Mouse (Mus musculus): ENCODE measurements around the gene Casp9. TPM values are rescaled to one million over a fixed set of nuclear protein-coding genes. Genes with fewer than 3 reads are reported as not detected.

Casp9 gene
- polyA plus RNA-seq, 1 experiment from 2014 or later = 16.9 TPM

GRCm38 (mm10) chr4:141819316-141819715 is 25.9 kb downstream of the Casp9 start:
- 0 out of 2 replicates have a peak, but pooled peaks cover 3% of the 10 kb centered on the region for H3K36me3 ChIP-seq
- H3K4me2 ChIP-seq (replicated peaks) = no peak overlapping the region
- no peak overlapping the region for H3K9ac ChIP-seq
- ATAC-seq (ENCODE audit: insufficient number of reproducible peaks, low FRiP score, low TSS enrichment, low read depth) = no peak
- no peaks in the 10 kb centered on the region for H3K4me1 ChIP-seq
- no peak overlapping the region for H3K27ac ChIP-seq (replicated peaks)
- no peaks in the 10 kb centered on the region for H3K27me3 ChIP-seq
- H3K4me3 ChIP-seq (replicated peaks) = no peak overlapping the region
- 90% methylated on average over 7 of the region's 7 CpGs for WGBS
- no peaks in the 10 kb centered on the region for H3K9me3 ChIP-seq (replicated peaks)

- Histone ChIP-seq H3K4me3 (replicated peaks) (no peak overlapping the region), H3K4me2 (replicated peaks) (no peak overlapping the region), H3K4me1 (no peaks in the 10 kb centered on the region), H3K36me3 (no peaks in the 10 kb centered on the region), H3K9ac (no peak overlapping the region), H3K27me3 (no peaks in the 10 kb centered on the region), H3K27ac (replicated peaks) (no peak overlapping the region), H3K9me3 (replicated peaks) (no peaks in the 10 kb centered on the region)
- ATAC-seq (ENCODE audit: insufficient number of reproducible peaks, low FRiP score, low TSS enrichment, low read depth) = no peak
- WGBS = 57% methylated on average over 3 of the region's 3 CpGs
Observed at GRCm38 (mm10) chr4:141821178-141821577, 27.8 kb downstream of the Casp9 start.

- H3K4me1 ChIP-seq = no peaks in the 10 kb centered on the region
- H3K9me3 ChIP-seq (replicated peaks) = no peaks in the 10 kb centered on the region
- no peaks in the 10 kb centered on the region for H3K36me3 ChIP-seq
- no peak overlapping the region for H3K4me2 ChIP-seq (replicated peaks)
- no peak overlapping the region for H3K9ac ChIP-seq
- 73% methylated on average over 10 of the region's 10 CpGs for WGBS
- no peak for ATAC-seq (ENCODE audit: insufficient number of reproducible peaks, low FRiP score, low TSS enrichment, low read depth)
- no peak overlapping the region for H3K4me3 ChIP-seq (replicated peaks)
- H3K27ac ChIP-seq (replicated peaks) = no peak overlapping the region
- H3K27me3 ChIP-seq = no peaks in the 10 kb centered on the region
Observed at GRCm38 (mm10) chr4:141822089-141822488, 28.7 kb downstream of the Casp9 start.

GRCm38 (mm10) chr4:141822979-141823378 is 29.6 kb downstream of the Casp9 start:
- Histone ChIP-seq H3K27ac (replicated peaks) (no peak overlapping the region), H3K9ac (no peak overlapping the region), H3K36me3 (no peaks in the 10 kb centered on the region), H3K27me3 (no peaks in the 10 kb centered on the region), H3K9me3 (replicated peaks) (no peaks in the 10 kb centered on the region), H3K4me2 (replicated peaks) (no peak overlapping the region), H3K4me3 (replicated peaks) (no peak overlapping the region), H3K4me1 (no peaks in the 10 kb centered on the region)
- ATAC-seq (ENCODE audit: insufficient number of reproducible peaks, low FRiP score, low TSS enrichment, low read depth) = no peak
- WGBS = 62% methylated on average over 3 of the region's 3 CpGs

GRCm38 (mm10) chr4:141826060-141826459 is 32.6 kb downstream of the Casp9 start, which contains the start of gene Cela2a:
Gene Cela2a (minus strand): TSS chr4:141826160.
- Histone ChIP-seq H3K4me1 (0 out of 2 replicates have a peak, but pooled peaks cover 3% of the 10 kb centered on the region), H3K27ac (replicated peaks) (no peak within 1 kb of the TSS), H3K9ac (no peak within 1 kb of the TSS), H3K36me3 (no peaks in the 10 kb centered on the region), H3K9me3 (replicated peaks) (no peaks in the 10 kb centered on the region), H3K4me2 (replicated peaks) (no peak within 1 kb of the TSS), H3K4me3 (replicated peaks) (no peak within 1 kb of the TSS), H3K27me3 (no peaks in the 10 kb centered on the region)
- no peak for ATAC-seq (ENCODE audit: insufficient number of reproducible peaks, low FRiP score, low TSS enrichment, low read depth)
- WGBS = 57% methylated on average over 5 of the region's 5 CpGs

- H3K9me3 ChIP-seq (replicated peaks) = no peaks in the 10 kb centered on the region
- H3K36me3 ChIP-seq = no peaks in the 10 kb centered on the region
- no peak overlapping the region for H3K4me2 ChIP-seq (replicated peaks)
- H3K4me3 ChIP-seq (replicated peaks) = no peak overlapping the region
- no peak overlapping the region for H3K9ac ChIP-seq
- no peaks in the 10 kb centered on the region for H3K27me3 ChIP-seq
- ATAC-seq (ENCODE audit: insufficient number of reproducible peaks, low FRiP score, low TSS enrichment, low read depth) = no peak
- H3K27ac ChIP-seq (replicated peaks) = no peak overlapping the region
- H3K4me1 ChIP-seq = 0 out of 2 replicates have a peak, but pooled peaks cover 3% of the 10 kb centered on the region
- WGBS = 82% methylated on average over 2 of the region's 2 CpGs
Observed at GRCm38 (mm10) chr4:141827401-141827800, 34.0 kb downstream of the Casp9 start.

GRCm38 (mm10) chr4:141828177-141828576 is 34.8 kb downstream of the Casp9 start:
- Histone ChIP-seq H3K4me3 (replicated peaks) (no peak overlapping the region), H3K27ac (replicated peaks) (no peak overlapping the region), H3K9ac (no peak overlapping the region), H3K9me3 (replicated peaks) (no peaks in the 10 kb centered on the region), H3K27me3 (no peaks in the 10 kb centered on the region), H3K4me1 (0 out of 2 replicates have a peak, but pooled peaks cover 3% of the 10 kb centered on the region), H3K36me3 (no peaks in the 10 kb centered on the region), H3K4me2 (replicated peaks) (no peak overlapping the region)
- 65% methylated on average over 4 of the region's 4 CpGs for WGBS
- no peak for ATAC-seq (ENCODE audit: insufficient number of reproducible peaks, low FRiP score, low TSS enrichment, low read depth)

GRCm38 (mm10) chr4:141830381-141830780 is 37.0 kb downstream of the Casp9 start:
- no peaks in the 10 kb centered on the region for H3K27me3 ChIP-seq
- no peak overlapping the region for H3K4me2 ChIP-seq (replicated peaks)
- no peaks in the 10 kb centered on the region for H3K9me3 ChIP-seq (replicated peaks)
- H3K4me1 ChIP-seq = 0 out of 2 replicates have a peak, but pooled peaks cover 3% of the 10 kb centered on the region
- no peaks in the 10 kb centered on the region for H3K36me3 ChIP-seq
- no peak overlapping the region for H3K9ac ChIP-seq
- no peak for ATAC-seq (ENCODE audit: insufficient number of reproducible peaks, low FRiP score, low TSS enrichment, low read depth)
- no peak overlapping the region for H3K27ac ChIP-seq (replicated peaks)
- 33% methylated on average over 11 of the region's 11 CpGs for WGBS
- H3K4me3 ChIP-seq (replicated peaks) = no peak overlapping the region

- Histone ChIP-seq H3K9me3 (replicated peaks) (no peaks in the 10 kb centered on the region), H3K4me1 (0 out of 2 replicates have a peak, but pooled peaks cover 3% of the 10 kb centered on the region), H3K4me2 (replicated peaks) (no peak overlapping the region), H3K27ac (replicated peaks) (no peak overlapping the region), H3K4me3 (replicated peaks) (no peak overlapping the region), H3K27me3 (no peaks in the 10 kb centered on the region), H3K9ac (no peak overlapping the region), H3K36me3 (no peaks in the 10 kb centered on the region)
- 77% methylated on average over 7 of the region's 7 CpGs for WGBS
- ATAC-seq (ENCODE audit: insufficient number of reproducible peaks, low FRiP score, low TSS enrichment, low read depth) = no peak
Observed at GRCm38 (mm10) chr4:141831361-141831760, 37.9 kb downstream of the Casp9 start.

GRCm38 (mm10) chr4:141833911-141834310 is 40.5 kb downstream of the Casp9 start:
- Histone ChIP-seq H3K4me3 (replicated peaks) (no peak overlapping the region), H3K9me3 (replicated peaks) (no peaks in the 10 kb centered on the region), H3K9ac (no peak overlapping the region), H3K4me2 (replicated peaks) (no peak overlapping the region), H3K27ac (replicated peaks) (no peak overlapping the region), H3K36me3 (no peaks in the 10 kb centered on the region), H3K4me1 (0 out of 2 replicates have a peak, but pooled peaks cover 3% of the 10 kb centered on the region), H3K27me3 (no peaks in the 10 kb centered on the region)
- 32% methylated on average over 1 of the region's 1 CpGs for WGBS
- no peak for ATAC-seq (ENCODE audit: insufficient number of reproducible peaks, low FRiP score, low TSS enrichment, low read depth)

GRCm38 (mm10) chr4:141834536-141835095 is 41.2 kb downstream of the Casp9 start:
- no peak overlapping the region for H3K4me3 ChIP-seq (replicated peaks)
- WGBS = 69% methylated on average over 5 of the region's 5 CpGs
- H3K27me3 ChIP-seq = no peaks in the 10 kb centered on the region
- no peaks in the 10 kb centered on the region for H3K36me3 ChIP-seq
- H3K4me1 ChIP-seq = 0 out of 2 replicates have a peak, but pooled peaks cover 3% of the 10 kb centered on the region
- H3K9me3 ChIP-seq (replicated peaks) = no peaks in the 10 kb centered on the region
- no peak overlapping the region for H3K27ac ChIP-seq (replicated peaks)
- ATAC-seq (ENCODE audit: insufficient number of reproducible peaks, low FRiP score, low TSS enrichment, low read depth) = no peak
- no peak overlapping the region for H3K4me2 ChIP-seq (replicated peaks)
- no peak overlapping the region for H3K9ac ChIP-seq

GRCm38 (mm10) chr4:141845999-141846398 is 52.6 kb downstream of the Casp9 start, which contains the start of gene Ctrc:
Gene Ctrc (minus strand): TSS chr4:141846359.
- no peak within 1 kb of the TSS for H3K9ac ChIP-seq
- no peak within 1 kb of the TSS for H3K4me2 ChIP-seq (replicated peaks)
- H3K9me3 ChIP-seq (replicated peaks) = no peaks in the 10 kb centered on the region
- H3K27ac ChIP-seq (replicated peaks) = no peak within 1 kb of the TSS
- H3K4me1 ChIP-seq = no peaks in the 10 kb centered on the region
- WGBS = 72% methylated on average over 6 of the region's 6 CpGs
- no peak within 1 kb of the TSS for H3K4me3 ChIP-seq (replicated peaks)
- H3K36me3 ChIP-seq = no peaks in the 10 kb centered on the region
- no peak for ATAC-seq (ENCODE audit: insufficient number of reproducible peaks, low FRiP score, low TSS enrichment, low read depth)
- H3K27me3 ChIP-seq = no peaks in the 10 kb centered on the region

All from embryonic facial prominence, embryonic 15.5 days (tissue).